Mouse (Mus musculus): Measurements from ENCODE around the gene Serac1.

DNA sequence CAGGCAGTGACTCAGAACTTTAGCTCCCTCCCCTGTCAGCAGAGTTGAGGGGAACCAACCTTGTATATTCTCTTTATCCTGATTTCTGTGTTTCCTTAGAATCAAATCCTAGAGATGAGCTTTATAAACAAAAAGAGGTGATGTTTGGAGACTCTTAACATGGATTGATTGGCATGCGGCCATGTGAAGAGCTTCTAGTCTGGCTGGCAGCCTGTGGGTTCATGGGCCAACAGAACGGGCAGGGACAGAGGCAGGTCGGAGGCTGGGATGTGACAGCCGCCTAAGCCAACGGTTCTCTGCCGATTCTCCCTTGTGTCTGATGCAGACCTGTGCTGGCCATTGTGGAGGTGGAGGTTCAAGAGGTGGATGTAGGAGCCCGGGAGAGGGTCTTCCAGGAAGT, 53.7 kb downstream of the Serac1 start:
- TF ChIP-seq POLR2A (IDR thresholded peaks at IDR 0.05; ENCODE audit: insufficient read depth, low read depth, low read length) (no peak), EP300 (IDR thresholded peaks at IDR 0.05; ENCODE audit: insufficient read depth, low read depth, low read length) (no peak)
